Mouse (Mus musculus): ENCODE results near the gene Crhr1. TPM values are rescaled to one million over a fixed set of nuclear protein-coding genes. Genes with fewer than 3 reads are reported as not detected.
A peak's percentile ranks its signal among the peaks of the same experiment; 100 is the strongest.

Gene Crhr1
- polyA plus RNA-seq, 1 experiment from 2014 or later = 0.20 TPM

DNA sequence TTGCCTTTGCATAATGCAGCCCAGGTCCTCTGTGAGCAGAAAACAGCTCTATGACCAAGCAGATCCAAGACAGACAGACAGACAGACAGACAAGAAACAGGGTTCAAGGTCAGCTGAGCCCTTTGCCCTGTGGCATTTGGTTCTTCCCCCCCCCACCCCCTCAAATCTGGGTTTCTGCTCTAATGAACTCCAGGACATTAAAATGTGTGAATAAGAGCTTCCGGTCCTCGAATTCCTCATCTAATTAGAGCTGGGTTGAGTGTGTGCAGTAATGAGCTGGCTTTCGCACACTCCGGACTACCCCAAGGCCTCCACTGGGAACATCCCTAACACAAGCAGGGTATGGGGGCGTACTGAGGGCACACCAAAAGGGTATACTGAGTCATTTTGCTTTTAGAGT is 18.3 kb downstream of the Crhr1 start:
- peaks cover 58% of the 10 kb centered on the region for H3K27me3 ChIP-seq (ENCODE audit: insufficient read depth, poor library complexity, severe bottlenecking)
- H3K4me1 ChIP-seq = no peaks in the 10 kb centered on the region
- H3K4me3 ChIP-seq = no peak overlapping the region
- no peak for DNase-seq (ENCODE audit: low spot score)
- no peaks in the 10 kb centered on the region for H3K9me3 ChIP-seq
- H3K27ac ChIP-seq = no peak overlapping the region
- H3K36me3 ChIP-seq = no peaks in the 10 kb centered on the region
- 77% methylated on average over 5 of the region's 5 CpGs for WGBS

DNA sequence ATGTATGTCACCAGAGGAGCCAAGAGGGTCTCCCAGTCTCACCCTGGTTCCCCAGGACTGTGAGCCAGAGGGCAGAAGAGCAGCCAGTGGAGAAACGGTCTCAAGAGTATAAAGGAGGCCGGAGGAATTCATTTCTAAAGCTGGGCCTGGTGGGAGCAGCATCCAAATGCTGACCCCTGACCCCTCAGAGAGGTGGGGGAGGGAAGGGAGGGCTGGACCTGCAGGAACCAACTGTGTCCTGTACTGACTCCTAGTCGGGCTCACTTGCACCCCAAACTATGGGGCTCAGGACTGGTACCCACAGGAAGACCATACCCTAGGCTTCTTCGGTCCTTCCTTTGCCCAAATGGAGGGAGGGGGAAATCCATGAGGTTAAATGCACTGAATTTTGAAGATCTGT is 21.7 kb downstream of the Crhr1 start:
- H3K36me3 ChIP-seq = no peaks in the 10 kb centered on the region
- 58% methylated on average over 4 of the region's 4 CpGs for WGBS

DNA sequence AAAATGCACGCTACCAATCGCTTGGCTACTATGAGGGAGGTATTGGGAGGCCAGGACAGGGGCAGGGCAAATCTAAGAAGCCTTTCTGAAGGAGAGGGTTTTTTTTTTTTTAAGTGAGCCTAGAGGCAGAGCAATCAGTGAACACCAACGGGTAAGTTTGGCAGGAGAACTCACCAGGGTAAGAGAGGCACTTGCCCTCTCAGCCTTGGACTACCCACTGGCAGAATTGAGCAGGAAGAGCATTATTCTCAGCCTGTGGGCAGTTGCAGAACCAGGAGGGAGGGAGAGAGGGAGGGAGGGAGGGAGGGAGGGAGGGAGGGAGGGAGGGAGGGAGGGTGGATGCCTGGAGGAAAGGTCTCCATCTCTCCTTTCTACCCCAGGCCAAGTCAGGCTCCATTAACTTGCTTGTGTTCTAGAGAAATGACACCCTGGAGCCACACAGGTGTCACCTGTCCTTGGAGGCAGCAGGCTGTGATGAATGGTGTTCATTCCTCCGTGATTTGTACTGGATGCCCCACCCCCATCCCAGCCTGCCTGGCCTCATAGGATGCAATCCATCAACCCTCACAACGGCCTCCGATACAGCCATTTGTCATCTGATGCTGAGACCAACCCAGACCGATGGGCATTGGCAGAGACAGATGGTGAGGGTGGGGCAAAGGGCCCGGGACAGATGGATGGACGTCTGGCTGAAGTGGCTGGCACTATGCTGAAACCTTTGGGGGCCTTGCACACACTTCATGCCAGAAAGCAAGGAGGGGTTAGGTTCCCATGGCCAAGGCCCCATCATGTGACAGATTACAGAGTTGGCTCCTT is 22.4 kb downstream of the Crhr1 start:
- 43% methylated on average over 9 of the region's 9 CpGs for WGBS
- no peak overlapping the region for H3K4me3 ChIP-seq
- peaks cover 81% of the 10 kb centered on the region for H3K27me3 ChIP-seq (ENCODE audit: insufficient read depth, poor library complexity, severe bottlenecking)
- no peaks in the 10 kb centered on the region for H3K9me3 ChIP-seq
- no peak for DNase-seq (ENCODE audit: low spot score)
- no peaks in the 10 kb centered on the region for H3K36me3 ChIP-seq
- no peak overlapping the region for H3K27ac ChIP-seq
- peaks cover 17% of the 10 kb centered on the region for H3K4me1 ChIP-seq

More for the DNA sequence above, 21.7 kb downstream of the Crhr1 start:
- H3K9me3 ChIP-seq = no peaks in the 10 kb centered on the region
- no peak for DNase-seq (ENCODE audit: low spot score)
- no peak overlapping the region for H3K4me3 ChIP-seq
- H3K4me1 ChIP-seq = peaks cover 17% of the 10 kb centered on the region
- peaks cover 75% of the 10 kb centered on the region for H3K27me3 ChIP-seq (ENCODE audit: insufficient read depth, poor library complexity, severe bottlenecking)
- no peak overlapping the region for H3K27ac ChIP-seq

DNA sequence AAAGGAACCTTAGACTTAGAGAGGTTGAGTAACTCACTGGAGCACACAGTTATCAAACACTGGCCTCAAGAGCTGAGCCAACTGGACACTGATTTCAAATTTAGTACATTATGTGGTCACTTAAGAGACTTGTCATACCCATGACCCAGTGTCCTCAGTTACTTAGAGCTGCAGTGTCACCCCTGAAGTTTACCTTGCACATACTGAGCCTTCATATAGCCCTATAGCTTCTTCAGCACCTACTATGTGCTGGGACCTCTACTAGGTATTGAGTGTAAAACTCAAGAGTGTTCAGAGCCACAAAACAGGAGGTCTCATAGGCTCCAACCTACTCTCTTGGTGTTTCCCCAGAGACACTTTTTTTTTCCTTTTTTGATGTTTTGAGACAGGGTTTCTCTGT is 23.2 kb downstream of the Crhr1 start:
- no peak for DNase-seq (ENCODE audit: low spot score)
- no peaks in the 10 kb centered on the region for H3K9me3 ChIP-seq
- H3K4me3 ChIP-seq = no peak overlapping the region
- peaks cover 80% of the 10 kb centered on the region for H3K27me3 ChIP-seq (ENCODE audit: insufficient read depth, poor library complexity, severe bottlenecking)
- no peak overlapping the region for H3K27ac ChIP-seq
- H3K36me3 ChIP-seq = no peaks in the 10 kb centered on the region
- H3K4me1 ChIP-seq = peaks cover 17% of the 10 kb centered on the region

DNA sequence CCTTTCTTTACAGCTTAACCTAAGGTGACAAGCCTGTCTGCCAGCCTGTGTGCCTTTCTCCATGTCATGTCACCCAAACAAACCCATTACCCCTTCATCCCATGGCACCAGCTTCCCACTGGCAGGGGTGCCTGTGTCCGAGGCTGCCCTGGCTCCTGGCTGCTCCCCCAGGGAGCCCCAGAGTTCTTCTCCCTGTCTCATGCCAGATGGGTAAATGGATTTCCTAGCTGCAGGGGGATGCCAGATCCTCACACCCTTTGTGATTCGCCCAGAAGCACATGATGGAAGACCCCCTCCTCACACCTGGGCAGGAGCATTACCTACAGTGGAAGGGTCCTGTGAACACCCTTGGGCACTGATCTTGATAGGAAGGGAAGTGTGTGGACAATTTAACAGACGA is 23.7 kb downstream of the Crhr1 start:
- H3K4me3 ChIP-seq = no peak overlapping the region
- peaks cover 17% of the 10 kb centered on the region for H3K4me1 ChIP-seq
- DNase-seq (ENCODE audit: low spot score) = no peak
- peaks cover 76% of the 10 kb centered on the region for H3K27me3 ChIP-seq (ENCODE audit: insufficient read depth, poor library complexity, severe bottlenecking)
- 45% methylated on average over 3 of the region's 3 CpGs for WGBS
- no peaks in the 10 kb centered on the region for H3K36me3 ChIP-seq
- no peak overlapping the region for H3K27ac ChIP-seq
- no peaks in the 10 kb centered on the region for H3K9me3 ChIP-seq

DNA sequence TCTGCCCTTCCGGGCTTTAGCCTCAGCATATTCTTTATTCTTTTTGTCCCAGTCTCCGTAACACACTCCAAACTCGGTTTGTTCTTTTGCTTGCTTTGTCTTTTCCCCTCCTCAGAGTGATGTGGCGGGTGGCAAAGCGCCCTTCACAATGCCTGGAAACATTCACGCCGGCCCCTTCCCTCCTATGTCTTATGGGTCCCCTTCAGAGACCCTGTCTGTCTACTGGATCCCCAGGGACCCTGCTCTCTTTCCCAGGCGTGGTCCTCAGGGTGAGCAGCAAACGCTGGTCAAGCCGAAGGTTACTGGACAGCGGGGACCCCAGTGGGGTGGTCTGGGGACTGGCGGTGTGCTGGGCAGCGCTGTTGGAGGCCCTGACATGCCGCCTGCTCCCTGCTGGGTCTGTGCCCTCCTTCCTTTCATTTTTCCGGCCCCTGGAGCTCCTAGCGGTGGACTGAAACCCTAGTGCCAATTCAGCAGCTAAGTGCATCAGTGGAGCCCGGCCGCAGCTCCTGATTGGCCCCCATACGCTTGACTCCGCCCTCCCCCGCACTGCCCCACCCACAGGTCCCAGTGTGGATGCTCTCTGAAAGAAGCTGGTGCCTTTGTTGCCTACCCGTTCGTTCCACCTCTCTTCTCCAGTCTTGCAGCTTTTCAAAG is 25.1 kb downstream of the Crhr1 start:
- H3K27ac ChIP-seq = no peak overlapping the region
- DNase-seq (ENCODE audit: low spot score) = peak; percentile 86
- peaks cover 80% of the 10 kb centered on the region for H3K27me3 ChIP-seq (ENCODE audit: insufficient read depth, poor library complexity, severe bottlenecking)
- peaks cover 17% of the 10 kb centered on the region for H3K4me1 ChIP-seq
- WGBS = 6% methylated on average over 23 of the region's 23 CpGs
- H3K9me3 ChIP-seq = no peaks in the 10 kb centered on the region
- no peaks in the 10 kb centered on the region for H3K36me3 ChIP-seq
- peak overlapping the region; percentile 54 for H3K4me3 ChIP-seq

DNA sequence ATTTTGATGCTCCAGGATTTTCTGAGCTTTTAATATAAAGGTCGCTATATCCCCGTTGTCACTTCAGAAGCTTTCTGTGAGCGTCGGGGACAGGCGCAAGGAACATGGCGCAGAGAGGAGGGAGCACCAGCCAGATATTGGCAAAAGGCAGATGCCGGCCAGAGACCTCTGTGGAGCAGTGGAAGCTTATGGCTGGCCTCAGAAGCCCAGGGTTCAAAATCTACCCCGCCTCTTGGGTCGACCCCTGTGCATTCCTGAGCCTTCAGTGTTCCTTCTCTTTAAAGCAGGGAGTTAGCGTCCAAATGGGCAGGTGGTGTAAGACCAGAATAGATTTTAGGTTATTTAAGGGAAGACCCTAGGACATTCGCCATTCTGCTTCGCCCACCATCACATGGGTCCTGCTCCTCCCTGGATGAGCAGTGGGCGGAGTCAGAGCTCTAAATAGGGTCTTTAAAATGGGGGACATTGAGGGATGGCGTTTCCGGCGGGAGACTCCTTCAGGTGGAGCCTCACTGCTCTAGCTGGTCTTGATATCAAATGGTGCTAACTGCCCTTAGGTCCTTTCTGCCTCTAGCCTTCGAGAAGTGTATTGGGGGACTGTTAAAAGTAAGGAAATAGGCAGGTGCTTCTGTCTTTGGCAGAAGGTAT is 25.7 kb downstream of the Crhr1 start:
- Histone ChIP-seq H3K9me3 (no peaks in the 10 kb centered on the region), H3K4me1 (peaks cover 17% of the 10 kb centered on the region), H3K27me3 (ENCODE audit: insufficient read depth, poor library complexity, severe bottlenecking) (peaks cover 80% of the 10 kb centered on the region), H3K36me3 (no peaks in the 10 kb centered on the region), H3K4me3 (peak overlapping the region; percentile 54), H3K27ac (no peak overlapping the region)
- WGBS = 10% methylated on average over 17 of the region's 17 CpGs
- DNase-seq (ENCODE audit: low spot score) = no peak

DNA sequence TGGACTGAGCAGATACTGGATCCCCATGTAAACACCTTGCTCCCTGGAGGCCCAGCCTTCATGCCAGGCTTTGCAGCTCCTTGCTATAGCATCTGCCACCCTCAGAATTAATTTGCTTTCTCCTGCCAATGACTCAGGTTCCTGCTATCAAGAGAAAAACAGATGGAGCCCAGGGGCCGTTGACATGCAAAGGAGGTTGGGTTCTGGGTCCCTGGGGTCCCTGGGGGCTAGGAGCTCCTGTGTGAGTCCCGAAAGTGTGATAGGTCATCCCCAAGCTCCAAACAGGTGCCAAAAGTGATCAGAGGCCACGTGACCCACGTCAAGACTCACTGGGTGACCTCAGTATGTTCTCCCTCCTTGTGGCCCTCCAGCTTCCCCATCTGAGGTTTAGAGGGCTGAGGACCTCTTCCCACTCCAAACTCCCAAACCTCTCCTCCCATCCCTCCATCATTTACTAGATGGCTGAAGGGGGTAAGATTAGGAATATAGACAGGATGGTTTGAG is 27.2 kb downstream of the Crhr1 start:
- no peak for DNase-seq (ENCODE audit: low spot score)
- 65% methylated on average over 4 of the region's 4 CpGs for WGBS
- H3K27ac ChIP-seq = no peak overlapping the region
- H3K36me3 ChIP-seq = no peaks in the 10 kb centered on the region
- H3K4me1 ChIP-seq = peaks cover 17% of the 10 kb centered on the region
- H3K27me3 ChIP-seq (ENCODE audit: insufficient read depth, poor library complexity, severe bottlenecking) = peaks cover 82% of the 10 kb centered on the region
- no peak overlapping the region for H3K4me3 ChIP-seq
- no peaks in the 10 kb centered on the region for H3K9me3 ChIP-seq

DNA sequence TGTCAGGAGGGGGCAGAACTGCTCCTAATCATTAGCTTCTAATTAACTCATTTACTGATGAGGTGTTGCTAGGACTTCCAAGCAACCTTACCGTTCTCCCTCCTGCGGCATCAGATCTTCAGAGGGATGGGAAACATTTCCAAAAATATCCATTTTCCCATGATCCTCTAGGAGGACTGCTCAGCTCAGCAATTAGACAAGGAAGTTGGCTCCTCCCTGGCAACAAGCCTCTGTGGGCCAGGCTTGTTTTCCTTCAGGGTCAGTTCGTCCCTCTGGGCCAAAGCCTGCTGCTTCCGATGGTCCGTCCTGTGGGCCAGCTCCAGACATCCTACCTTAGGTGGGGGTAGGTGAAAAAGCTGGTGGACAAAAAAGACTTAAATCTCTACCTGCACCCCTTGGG is 28.5 kb downstream of the Crhr1 start:
- no peak for DNase-seq (ENCODE audit: low spot score)
- Histone ChIP-seq H3K4me1 (peaks cover 17% of the 10 kb centered on the region), H3K4me3 (no peak overlapping the region), H3K36me3 (no peaks in the 10 kb centered on the region), H3K9me3 (no peaks in the 10 kb centered on the region), H3K27me3 (ENCODE audit: insufficient read depth, poor library complexity, severe bottlenecking) (peaks cover 76% of the 10 kb centered on the region), H3K27ac (no peak overlapping the region)
- WGBS = 66% methylated on average over 5 of the region's 5 CpGs

DNA sequence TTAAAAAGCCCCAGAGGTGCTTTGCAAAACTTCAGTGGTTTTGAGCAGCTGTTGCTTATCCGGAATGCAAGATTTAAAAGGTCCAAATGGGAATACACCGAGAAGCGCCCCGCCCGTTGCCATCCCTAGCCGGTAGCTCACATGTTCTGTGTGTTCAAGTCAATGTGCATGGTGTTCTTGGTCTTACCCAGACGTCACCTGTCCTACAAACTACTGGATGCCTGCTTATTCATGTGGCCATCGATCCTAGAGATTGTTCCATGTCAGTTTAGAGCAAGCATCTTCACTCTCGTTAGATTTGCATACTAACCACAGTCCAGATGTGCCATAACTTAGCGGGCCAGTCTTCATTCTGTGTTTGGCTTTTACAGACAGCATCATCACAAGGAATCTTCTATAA is 31.6 kb downstream of the Crhr1 start:
- no peak for DNase-seq (ENCODE audit: low spot score)
- 86% methylated on average over 10 of the region's 10 CpGs for WGBS
- Histone ChIP-seq H3K4me1 (no peaks in the 10 kb centered on the region), H3K4me3 (no peak overlapping the region), H3K27me3 (ENCODE audit: insufficient read depth, poor library complexity, severe bottlenecking) (peaks cover 61% of the 10 kb centered on the region), H3K36me3 (no peaks in the 10 kb centered on the region), H3K27ac (no peak overlapping the region), H3K9me3 (no peaks in the 10 kb centered on the region)

DNA sequence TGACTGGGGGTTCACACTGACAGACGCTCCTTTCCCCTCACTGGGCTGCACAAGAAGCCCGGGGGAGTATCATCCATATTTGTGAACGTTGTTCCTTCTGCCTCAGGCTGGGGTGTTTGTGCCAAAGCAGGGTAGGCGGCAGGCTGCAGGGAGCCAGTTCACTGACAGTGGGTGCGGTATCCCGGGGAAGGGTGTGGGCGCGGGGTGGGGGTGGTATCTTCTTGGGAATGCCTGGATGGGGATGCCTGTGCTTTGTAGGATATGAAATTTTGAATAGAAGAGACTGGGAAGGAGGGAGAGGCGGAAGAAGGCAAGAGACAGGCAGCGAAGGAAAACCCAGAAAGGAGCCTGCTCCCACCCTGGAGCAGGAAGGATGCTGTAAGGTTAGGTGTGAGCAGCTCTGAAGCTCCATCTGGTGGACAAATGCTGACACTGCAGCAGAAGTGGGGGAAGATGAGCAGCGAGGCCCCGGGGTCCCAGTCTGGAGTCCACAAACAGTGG is 38.7 kb downstream of the Crhr1 start:
- H3K36me3 ChIP-seq = no peaks in the 10 kb centered on the region
- H3K4me1 ChIP-seq = no peaks in the 10 kb centered on the region
- 33% methylated on average over 12 of the region's 12 CpGs for WGBS
- DNase-seq (ENCODE audit: low spot score) = no peak
- H3K27me3 ChIP-seq (ENCODE audit: insufficient read depth, poor library complexity, severe bottlenecking) = peaks cover 64% of the 10 kb centered on the region
- H3K27ac ChIP-seq = no peak overlapping the region
- H3K4me3 ChIP-seq = no peak overlapping the region
- H3K9me3 ChIP-seq = no peaks in the 10 kb centered on the region

DNA sequence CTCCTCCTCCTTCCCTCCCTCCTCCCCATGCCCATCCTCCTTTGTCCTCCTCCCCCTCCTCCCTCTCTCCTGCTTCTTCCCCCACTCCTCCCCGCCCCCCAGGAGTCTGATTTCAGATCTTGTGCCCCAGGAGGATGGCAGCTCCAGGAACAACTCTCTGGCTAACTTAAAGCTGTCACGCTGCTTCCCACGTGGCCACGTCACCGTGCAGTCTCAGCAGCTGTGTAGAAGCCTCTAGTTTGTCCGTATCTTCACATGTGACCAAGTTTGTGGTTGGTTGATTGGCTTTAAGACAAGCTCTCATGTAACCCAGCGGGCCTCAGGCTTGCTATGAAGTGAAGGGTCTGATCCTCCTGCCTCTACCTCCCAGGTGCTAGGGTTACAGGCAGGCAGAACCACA is 46.2 kb downstream of the Crhr1 start:
- WGBS = 32% methylated on average over 7 of the region's 7 CpGs
- H3K4me3 ChIP-seq = no peak overlapping the region
- DNase-seq (ENCODE audit: low spot score) = no peak
- H3K27me3 ChIP-seq (ENCODE audit: insufficient read depth, poor library complexity, severe bottlenecking) = peaks cover 51% of the 10 kb centered on the region; the same call in 1 of the 2 replicates
- H3K9me3 ChIP-seq = no peaks in the 10 kb centered on the region
- no peak overlapping the region for H3K27ac ChIP-seq
- no peaks in the 10 kb centered on the region for H3K36me3 ChIP-seq
- H3K4me1 ChIP-seq = no peaks in the 10 kb centered on the region

DNA sequence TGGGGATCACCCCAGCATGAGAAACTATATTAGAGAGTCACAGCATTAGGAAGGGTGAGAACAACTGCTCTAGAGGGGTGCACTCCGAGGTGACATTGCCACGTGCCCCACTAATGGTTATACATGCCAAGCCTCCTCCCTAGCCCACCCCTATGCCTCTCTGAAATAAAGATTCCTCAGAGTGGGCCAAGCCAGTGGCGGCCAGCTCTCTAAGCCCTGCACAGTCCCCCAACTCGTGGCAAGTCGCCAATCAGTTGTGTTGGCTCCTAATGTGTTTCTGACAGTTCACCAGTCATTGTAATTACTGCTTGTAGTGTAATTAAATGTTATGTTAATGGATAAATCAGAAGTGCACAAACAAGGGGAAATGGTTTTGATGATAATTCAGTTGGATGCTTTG is 47.1 kb downstream of the Crhr1 start:
- H3K27me3 ChIP-seq (ENCODE audit: insufficient read depth, poor library complexity, severe bottlenecking) = peaks cover 44% of the 10 kb centered on the region; the same call in 1 of the 2 replicates
- no peak overlapping the region for H3K4me3 ChIP-seq
- WGBS = 81% methylated on average over 5 of the region's 5 CpGs
- no peaks in the 10 kb centered on the region for H3K36me3 ChIP-seq
- no peak for DNase-seq (ENCODE audit: low spot score)
- H3K4me1 ChIP-seq = no peaks in the 10 kb centered on the region
- no peaks in the 10 kb centered on the region for H3K9me3 ChIP-seq
- H3K27ac ChIP-seq = no peak overlapping the region
